Mouse (Mus musculus) MEL (cell line): ENCODE measurements at regions not wholly inside any gene's neighbourhood (a gene's known extent, or its start where the extent isn't known, plus 50 kb on each side); places are given as distances from the start of the nearest gene placed in this dataset.

ENCODE experiments used
- DNase-seq: peaks from one replicate; pipeline ENCODE4 v3.0.0; 2011; ENCODE audit warnings: low read depth, low spot score
- H3K27ac ChIP-seq: 2 replicates; pipeline ENCODE4 v1.5.1; 2012; ENCODE audit warnings: low read depth, mild to moderate bottlenecking, control low read depth, low read length, moderate library complexity; ENCODE audit not compliant: control insufficient read depth
- H3K27me3 ChIP-seq, 2 experiments: fragments of 150-350 bp in 1 of 2; sonication (generic) in 1 of 2; 2 replicates each; pipeline ENCODE4 v1.6.1; 2012; ENCODE audit warnings: low read length in 2 of 2, mild to moderate bottlenecking in 2 of 2, improper control_type of control experiment in 1 of 2, moderate library complexity in 1 of 2; ENCODE audit not compliant: insufficient read depth in 2 of 2, control insufficient read depth in 1 of 2
- H3K36me3 ChIP-seq, 2 experiments: 2 replicates each; pipeline ENCODE4 v1.6.1; 2012 to 2014; ENCODE audit warnings: low read length in 2 of 2, improper control_type of control experiment in 1 of 2, inconsistent platforms in 1 of 2, mild to moderate bottlenecking in 1 of 2; ENCODE audit not compliant: insufficient read depth in 2 of 2, control insufficient read depth in 1 of 2
- H3K4me1 ChIP-seq, 2 experiments: fragments of 150-350 bp in 1 of 2; sonication (generic) in 1 of 2; 2 replicates each; pipeline ENCODE4 v1.6.1; 2012; ENCODE audit warnings: low read length in 2 of 2, improper control_type of control experiment in 1 of 2, mild to moderate bottlenecking in 1 of 2; ENCODE audit not compliant: insufficient read depth in 2 of 2, control insufficient read depth in 1 of 2
- H3K4me3 ChIP-seq, 2 experiments: fragments of 150-350 bp in 1 of 2; sonication (generic) in 1 of 2; 2 replicates each; pipeline ENCODE4 v1.5.1; 2012; ENCODE audit warnings: low read depth in 2 of 2, low read length in 2 of 2, mild to moderate bottlenecking in 2 of 2, moderate library complexity in 2 of 2, control low read depth in 1 of 2, improper control_type of control experiment in 1 of 2; ENCODE audit not compliant: control insufficient read depth in 1 of 2, insufficient read depth in 1 of 2
- H3K79me2 ChIP-seq: 2 replicates; pipeline ENCODE4 v1.6.1; 2012; ENCODE audit warnings: mild to moderate bottlenecking, low read length, moderate library complexity; ENCODE audit not compliant: control insufficient read depth, poor library complexity, insufficient read depth
- H3K9ac ChIP-seq: 2 replicates; pipeline ENCODE4 v1.6.1; 2012; ENCODE audit warnings: low read depth, mild to moderate bottlenecking, control low read depth, low read length, moderate library complexity; ENCODE audit not compliant: control insufficient read depth, poor library complexity, severe bottlenecking
- H3K9me3 ChIP-seq: fragments of 150-350 bp; sonication (generic); replicated peaks from 2 replicates; pipeline ENCODE4 v1.6.1; 2012; ENCODE audit warnings: mild to moderate bottlenecking, low read length, improper control_type of control experiment, moderate library complexity; ENCODE audit not compliant: insufficient read depth
- CTCF ChIP-seq, 3 experiments: IDR thresholded peaks in 2 of 3; conservative IDR thresholded peaks in 1 of 3; 2 replicates each; pipeline ENCODE4 v1.5.1; 2011 to 2012; ENCODE audit warnings: low read length in 3 of 3, low read depth in 2 of 3, mild to moderate bottlenecking in 2 of 3, improper control_type of control experiment in 1 of 3, inconsistent platforms in 1 of 3, mixed read lengths in 1 of 3, moderate library complexity in 1 of 3; ENCODE audit not compliant: control insufficient read depth in 1 of 3, insufficient read depth in 1 of 3, poor library complexity in 1 of 3, severe bottlenecking in 1 of 3
- E2F4 ChIP-seq: IDR thresholded peaks from 2 replicates; pipeline ENCODE4 v1.6.1; 2011; ENCODE audit warnings: low read depth, low read length, improper control_type of control experiment, borderline replicate concordance
- ELF1 ChIP-seq: IDR thresholded peaks from 2 replicates; pipeline ENCODE4 v1.6.1; 2014; ENCODE audit warnings: low read depth, mild to moderate bottlenecking, inconsistent platforms, low read length, improper control_type of control experiment, moderate library complexity
- ETS1 ChIP-seq: IDR thresholded peaks from 2 replicates; pipeline ENCODE4 v1.6.1; 2012; ENCODE audit warnings: low read depth, mild to moderate bottlenecking, inconsistent platforms, low read length, improper control_type of control experiment, moderate library complexity
- GATA1 ChIP-seq: IDR thresholded peaks from 2 replicates; pipeline ENCODE4 v1.6.1; 2011; ENCODE audit warnings: low read depth, low read length, improper control_type of control experiment
- HCFC1 ChIP-seq: IDR thresholded peaks from 2 replicates; pipeline ENCODE4 v1.6.1; 2012; ENCODE audit warnings: low read depth, mild to moderate bottlenecking, inconsistent platforms, low read length, improper control_type of control experiment, moderate library complexity
- JUND ChIP-seq: IDR thresholded peaks from 2 replicates; pipeline ENCODE4 v1.6.1; 2011; ENCODE audit warnings: low read depth, mild to moderate bottlenecking, improper control_type of control experiment, low read length
- KAT2A ChIP-seq: conservative IDR thresholded peaks from 2 replicates; pipeline ENCODE4 v1.6.1; 2012; ENCODE audit warnings: low read depth, low read length, improper control_type of control experiment, inconsistent platforms
- MAFK ChIP-seq: IDR thresholded peaks from 2 replicates; pipeline ENCODE4 v1.6.1; 2011; ENCODE audit warnings: low read depth, mild to moderate bottlenecking, low read length, improper control_type of control experiment, borderline replicate concordance
- MAX ChIP-seq: IDR thresholded peaks from 2 replicates; pipeline ENCODE4 v1.6.1; 2011; ENCODE audit warnings: low read length, improper control_type of control experiment
- MAZ ChIP-seq: IDR thresholded peaks from 2 replicates; pipeline ENCODE4 v1.6.1; 2012; ENCODE audit warnings: low read depth, mild to moderate bottlenecking, inconsistent platforms, low read length, improper control_type of control experiment
- MEF2A ChIP-seq: IDR thresholded peaks from 2 replicates; pipeline ENCODE4 v1.6.1; 2014; ENCODE audit warnings: low read depth, mild to moderate bottlenecking, inconsistent platforms, low read length, improper control_type of control experiment; ENCODE audit not compliant: poor library complexity, insufficient replicate concordance, severe bottlenecking; ENCODE audit errors: extremely low read depth
- MYC ChIP-seq: IDR thresholded peaks from 2 replicates; pipeline ENCODE4 v1.6.1; 2011; ENCODE audit warnings: low read depth, mild to moderate bottlenecking, low read length, improper control_type of control experiment, moderate library complexity
- NELFE ChIP-seq: IDR thresholded peaks from 2 replicates; pipeline ENCODE4 v1.6.1; 2011; ENCODE audit warnings: low read depth, low read length, improper control_type of control experiment
- NRF1 ChIP-seq: IDR thresholded peaks from 2 replicates; pipeline ENCODE4 v1.6.1; 2014; ENCODE audit warnings: low read depth, mild to moderate bottlenecking, inconsistent platforms, low read length, improper control_type of control experiment, moderate library complexity; ENCODE audit not compliant: poor library complexity, insufficient read depth, severe bottlenecking
- POLR2AphosphoS2 ChIP-seq: IDR thresholded peaks from 2 replicates; pipeline ENCODE4 v1.6.1; 2011; ENCODE audit warnings: low read length, improper control_type of control experiment
- RCOR1 ChIP-seq: IDR thresholded peaks from 2 replicates; pipeline ENCODE4 v1.6.1; 2012; ENCODE audit warnings: low read depth, mild to moderate bottlenecking, inconsistent platforms, low read length, improper control_type of control experiment
- SIN3A ChIP-seq: IDR thresholded peaks from 2 replicates; pipeline ENCODE4 v1.6.1; 2012; ENCODE audit warnings: low read length, improper control_type of control experiment, inconsistent platforms
- SMC3 ChIP-seq: IDR thresholded peaks from 2 replicates; pipeline ENCODE4 v1.6.1; 2011; ENCODE audit warnings: low read depth, low read length, improper control_type of control experiment
- TAL1 ChIP-seq: IDR thresholded peaks from 2 replicates; pipeline ENCODE4 v1.6.1; 2012; ENCODE audit warnings: mild to moderate bottlenecking, inconsistent platforms, low read length, moderate library complexity, mixed read lengths
- ZC3H11A ChIP-seq: IDR thresholded peaks from 2 replicates; pipeline ENCODE4 v1.6.1; 2012; ENCODE audit warnings: low read depth, mild to moderate bottlenecking, inconsistent platforms, low read length, improper control_type of control experiment
- ZKSCAN1 ChIP-seq: IDR thresholded peaks from 2 replicates; pipeline ENCODE4 v1.6.1; 2012; ENCODE audit warnings: low read depth, mild to moderate bottlenecking, inconsistent platforms, low read length, improper control_type of control experiment, moderate library complexity
- ZMIZ1 ChIP-seq: IDR thresholded peaks from 2 replicates; pipeline ENCODE4 v1.6.1; 2012; ENCODE audit warnings: low read depth, mild to moderate bottlenecking, inconsistent platforms, low read length, improper control_type of control experiment, moderate library complexity

DNA sequence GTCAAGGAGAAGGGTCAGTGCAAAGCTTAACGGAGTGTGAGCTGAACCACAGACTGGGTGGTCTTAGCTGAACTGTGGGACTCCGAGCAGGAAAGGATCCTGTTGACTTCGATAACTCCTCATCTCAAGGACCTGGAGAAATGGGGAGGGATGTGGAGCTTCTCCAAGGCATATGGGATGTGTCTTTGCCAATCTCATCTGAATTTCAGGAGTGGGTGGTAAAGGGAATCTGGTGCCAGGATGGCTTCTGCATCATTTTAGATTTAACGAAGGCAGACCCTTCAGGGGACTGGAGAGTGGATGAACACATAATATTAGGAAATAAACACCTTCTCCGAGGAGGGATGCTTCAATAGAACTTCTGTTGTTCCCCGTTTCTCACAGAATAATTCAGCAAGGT lies 416.9 kb upstream of the Xylt1 start:
- H3K27ac ChIP-seq, result no peak overlapping the region
- H3K9ac ChIP-seq, result no peak overlapping the region
- H3K4me3 ChIP-seq, result no peak overlapping the region
- H3K27me3 ChIP-seq, result no peaks in the 10 kb centered on the region
- no peaks in the 10 kb centered on the region for H3K4me1 ChIP-seq
- no peaks in the 10 kb centered on the region for H3K36me3 ChIP-seq
- TF ChIP-seq MYC (no peak), POLR2AphosphoS2 (no peak), ELF1 (no peak), JUND (no peak), HCFC1 (no peak), E2F4 (no peak), SMC3 (no peak), ZC3H11A (no peak), MEF2A (no peak), SIN3A (no peak), ZKSCAN1 (no peak), MAX (no peak), ZMIZ1 (no peak), TAL1 (no peak), GATA1 (no peak), NRF1 (no peak), MAFK (no peak)
- no peak for DNase-seq
- no peaks in the 10 kb centered on the region for H3K79me2 ChIP-seq
- H3K9me3 ChIP-seq, result no peaks in the 10 kb centered on the region

DNA sequence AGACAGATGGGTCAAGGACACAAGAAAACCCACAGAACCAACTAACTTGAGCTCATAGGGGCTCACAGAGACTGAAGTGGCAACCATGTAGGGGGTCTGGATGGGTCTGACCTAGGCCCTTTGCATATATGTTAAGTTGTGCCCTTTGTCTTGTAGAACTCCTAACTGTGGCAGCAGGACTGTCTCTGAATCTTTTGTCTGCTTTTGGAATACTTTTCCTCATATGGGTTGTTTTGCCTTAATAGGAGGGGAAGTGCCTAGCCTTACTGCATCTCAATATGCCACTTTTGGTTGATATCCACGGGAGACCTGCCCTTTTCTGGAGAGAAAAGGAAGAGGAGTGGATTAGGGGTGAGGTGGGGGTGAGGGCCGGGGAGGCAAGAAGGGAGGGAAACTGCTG lies 389.4 kb upstream of the Xylt1 start:
- TF ChIP-seq KAT2A, result no peak
- TF ChIP-seq MAX, result no peak
- TF ChIP-seq CTCF (IDR thresholded peaks at IDR 0.05 in 2 of 3, conservative IDR thresholded peaks at IDR 0.05 in 1 of 3; ENCODE audit: control insufficient read depth in 1 of 3, insufficient read depth in 1 of 3, low read depth in 2 of 3, low read length in 3 of 3, poor library complexity in 1 of 3, severe bottlenecking in 1 of 3), result no peak
- no peak for TF ChIP-seq NELFE
- TF ChIP-seq TAL1, result no peak
- no peak for TF ChIP-seq MAZ
- TF ChIP-seq RCOR1, result no peak
- TF ChIP-seq SIN3A, result no peak
- no peak for TF ChIP-seq ETS1
- TF ChIP-seq JUND, result no peak
- H3K9ac ChIP-seq, result no peak overlapping the region
- no peaks in the 10 kb centered on the region for H3K27me3 ChIP-seq

More for the DNA sequence above, 389.4 kb upstream of the Xylt1 start:
- no peak overlapping the region for H3K4me3 ChIP-seq
- no peaks in the 10 kb centered on the region for H3K79me2 ChIP-seq
- no peak overlapping the region for H3K27ac ChIP-seq
- no peaks in the 10 kb centered on the region for H3K9me3 ChIP-seq
- H3K36me3 ChIP-seq, result no peaks in the 10 kb centered on the region
- no peaks in the 10 kb centered on the region for H3K4me1 ChIP-seq
- no peak for DNase-seq
